Mouse (Mus musculus): ENCODE measurements around the gene Faap100. TPM values are rescaled to one million over a fixed set of nuclear protein-coding genes. Genes with fewer than 3 reads are reported as not detected.

The Faap100 gene
- polyA plus RNA-seq, 1 experiment from 2014 or later, result 59.7 TPM

- no peaks in the 10 kb centered on the region for H3K4me1 ChIP-seq (replicated peaks)
- no peaks in the 10 kb centered on the region for H3K27me3 ChIP-seq
- no peaks in the 10 kb centered on the region for H3K9me3 ChIP-seq
- no peak overlapping the region for H3K4me2 ChIP-seq
- no peak overlapping the region for H3K27ac ChIP-seq (replicated peaks)
- peaks cover 87% of the 10 kb centered on the region for H3K36me3 ChIP-seq
- no peak overlapping the region for H3K4me3 ChIP-seq
- H3K9ac ChIP-seq, result no peak overlapping the region
- WGBS, result 68% methylated on average over 2 of the region's 2 CpGs
- no peak for ATAC-seq (ENCODE audit: low read depth)
Observed at GRCm38 (mm10) chr11:120397602-120398001, 19.0 kb upstream of the Faap100 start.

GRCm38 (mm10) chr11:120395661-120396060 is 17.1 kb upstream of the Faap100 start:
- no peak overlapping the region for H3K4me2 ChIP-seq
- 82% methylated on average over 4 of the region's 4 CpGs for whole genome bisulfite sequencing
- H3K9ac ChIP-seq, result no peak overlapping the region
- no peak overlapping the region for H3K4me3 ChIP-seq
- H3K36me3 ChIP-seq, result peaks cover 77% of the 10 kb centered on the region
- no peaks in the 10 kb centered on the region; the same call in 1 of the 2 replicates for H3K4me1 ChIP-seq (replicated peaks)
- H3K27me3 ChIP-seq, result no peaks in the 10 kb centered on the region
- no peak overlapping the region for H3K27ac ChIP-seq (replicated peaks)
- ATAC-seq (ENCODE audit: low read depth), result no peak
- H3K9me3 ChIP-seq, result no peaks in the 10 kb centered on the region

GRCm38 (mm10) chr11:120388580-120388979 is 10.0 kb upstream of the Faap100 start:
- 91% methylated on average over 9 of the region's 9 CpGs for WGBS
- H3K27me3 ChIP-seq, result no peaks in the 10 kb centered on the region
- ATAC-seq (ENCODE audit: low read depth), result no peak
- no peaks in the 10 kb centered on the region for H3K9me3 ChIP-seq
- no peak overlapping the region for H3K9ac ChIP-seq
- H3K4me3 ChIP-seq, result no peak overlapping the region
- H3K4me2 ChIP-seq, result no peak overlapping the region
- H3K36me3 ChIP-seq, result peaks cover 76% of the 10 kb centered on the region
- H3K4me1 ChIP-seq (replicated peaks), result no peaks in the 10 kb centered on the region; the same call in 1 of the 2 replicates
- no peak overlapping the region for H3K27ac ChIP-seq (replicated peaks)

DNA sequence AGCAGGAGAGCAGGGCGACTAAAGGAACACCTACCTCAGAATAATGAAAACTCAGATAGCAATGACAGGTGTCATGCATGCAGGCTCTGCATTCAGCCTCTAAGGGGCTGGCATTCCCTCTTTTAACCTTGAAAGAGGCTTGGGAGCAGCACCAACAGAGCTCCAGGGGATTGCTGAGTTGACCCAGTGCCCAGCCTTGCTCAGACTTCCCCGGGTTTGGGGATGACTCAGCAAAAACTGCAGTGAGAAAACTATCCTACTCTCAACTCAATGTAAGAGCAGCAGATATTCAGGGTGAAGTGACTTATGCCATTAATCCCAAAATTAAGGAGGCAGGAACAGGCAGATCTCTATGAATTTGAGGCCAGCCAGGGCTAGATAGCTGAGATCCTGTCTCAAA is 8.6 kb upstream of the Faap100 start:
- Histone ChIP-seq H3K27me3 (no peaks in the 10 kb centered on the region), H3K36me3 (peaks cover 78% of the 10 kb centered on the region), H3K4me1 (replicated peaks) (no peaks in the 10 kb centered on the region; the same call in 1 of the 2 replicates), H3K9me3 (no peaks in the 10 kb centered on the region), H3K9ac (no peak overlapping the region), H3K27ac (replicated peaks) (no peak overlapping the region), H3K4me3 (no peak overlapping the region), H3K4me2 (no peak overlapping the region)
- no peak for ATAC-seq (ENCODE audit: low read depth)
- WGBS, result 69% methylated on average over 2 of the region's 2 CpGs

GRCm38 (mm10) chr11:120386632-120387031 is 8.1 kb upstream of the Faap100 start:
- no peak for ATAC-seq (ENCODE audit: low read depth)
- H3K27ac ChIP-seq (replicated peaks), result no peak overlapping the region
- H3K4me1 ChIP-seq (replicated peaks), result no peaks in the 10 kb centered on the region
- 91% methylated on average over 6 of the region's 6 CpGs for WGBS
- H3K4me2 ChIP-seq, result no peak overlapping the region
- no peak overlapping the region for H3K9ac ChIP-seq
- H3K36me3 ChIP-seq, result peaks cover 82% of the 10 kb centered on the region
- no peaks in the 10 kb centered on the region for H3K9me3 ChIP-seq
- no peak overlapping the region for H3K4me3 ChIP-seq
- H3K27me3 ChIP-seq, result no peaks in the 10 kb centered on the region

DNA sequence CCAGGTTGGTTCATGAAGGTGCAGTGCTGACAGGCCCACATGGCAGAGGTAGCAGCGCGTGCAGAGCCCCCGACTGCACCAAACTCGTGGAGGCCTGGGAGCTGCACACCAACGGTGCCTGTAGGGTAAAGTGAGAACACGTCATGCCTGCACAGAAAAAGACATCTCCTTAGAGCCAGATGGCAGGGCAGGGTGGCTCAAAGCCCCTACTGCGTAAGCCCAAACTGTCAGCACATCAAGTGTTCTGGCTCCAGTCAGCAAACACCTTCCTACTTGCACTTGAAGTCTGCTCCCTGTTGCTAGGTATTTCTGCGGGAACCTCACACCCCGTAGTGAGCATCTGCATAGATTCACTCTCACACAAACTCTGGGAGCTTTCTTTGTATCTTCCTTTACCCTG is 3.9 kb upstream of the Faap100 start:
- H3K36me3 ChIP-seq, result peaks cover 75% of the 10 kb centered on the region
- H3K9me3 ChIP-seq, result no peaks in the 10 kb centered on the region
- no peak overlapping the region for H3K4me2 ChIP-seq
- H3K4me1 ChIP-seq (replicated peaks), result peaks cover 14% of the 10 kb centered on the region
- H3K27ac ChIP-seq (replicated peaks), result no peak overlapping the region
- H3K9ac ChIP-seq, result no peak overlapping the region
- H3K27me3 ChIP-seq, result no peaks in the 10 kb centered on the region
- H3K4me3 ChIP-seq, result no peak overlapping the region
- ATAC-seq (ENCODE audit: low read depth), result no peak
- WGBS, result 94% methylated on average over 9 of the region's 9 CpGs

- H3K4me2 ChIP-seq, result no peak overlapping the region
- peaks cover 74% of the 10 kb centered on the region for H3K36me3 ChIP-seq
- H3K27ac ChIP-seq (replicated peaks), result no peak overlapping the region
- 86% methylated on average over 4 of the region's 4 CpGs for WGBS
- no peaks in the 10 kb centered on the region for H3K9me3 ChIP-seq
- H3K9ac ChIP-seq, result no peak overlapping the region
- H3K4me1 ChIP-seq (replicated peaks), result peaks cover 28% of the 10 kb centered on the region
- no peak overlapping the region for H3K4me3 ChIP-seq
- no peaks in the 10 kb centered on the region for H3K27me3 ChIP-seq
- no peak for ATAC-seq (ENCODE audit: low read depth)
Observed at GRCm38 (mm10) chr11:120381157-120381556, 2.6 kb upstream of the Faap100 start.

- H3K4me2 ChIP-seq, result no peak overlapping the region
- peaks cover 32% of the 10 kb centered on the region for H3K4me1 ChIP-seq (replicated peaks)
- no peak for ATAC-seq (ENCODE audit: low read depth)
- H3K27ac ChIP-seq (replicated peaks), result no peak overlapping the region
- H3K9ac ChIP-seq, result no peak overlapping the region
- no peaks in the 10 kb centered on the region for H3K27me3 ChIP-seq
- peaks cover 74% of the 10 kb centered on the region for H3K36me3 ChIP-seq
- no peak overlapping the region for H3K4me3 ChIP-seq
- WGBS, result 89% methylated on average over 3 of the region's 3 CpGs
- no peaks in the 10 kb centered on the region for H3K9me3 ChIP-seq
Observed at GRCm38 (mm10) chr11:120380271-120380670, 1.7 kb upstream of the Faap100 start.

GRCm38 (mm10) chr11:120378031-120378610 is 443 bp downstream of the Faap100 start:
- 4% methylated on average over 40 of the region's 40 CpGs for WGBS
- Histone ChIP-seq H3K4me1 (replicated peaks) (peaks cover 32% of the 10 kb centered on the region), H3K4me3 (peak overlapping the region; percentile 88), H3K27me3 (no peaks in the 10 kb centered on the region), H3K9me3 (no peaks in the 10 kb centered on the region), H3K27ac (replicated peaks) (peak overlapping the region; percentile 83), H3K9ac (peak overlapping the region; percentile 87), H3K36me3 (peaks cover 74% of the 10 kb centered on the region), H3K4me2 (peak overlapping the region; percentile 95)
- peak; percentile 59 for ATAC-seq (ENCODE audit: low read depth)

- Histone ChIP-seq H3K4me1 (replicated peaks) (peaks cover 32% of the 10 kb centered on the region), H3K4me3 (peak overlapping the region; percentile 88), H3K36me3 (peaks cover 74% of the 10 kb centered on the region), H3K27me3 (no peaks in the 10 kb centered on the region), H3K4me2 (peak overlapping the region; percentile 95), H3K9me3 (no peaks in the 10 kb centered on the region), H3K9ac (peak overlapping the region; percentile 87), H3K27ac (replicated peaks) (peak overlapping the region; percentile 83; the same call in 1 of the 2 replicates)
- ATAC-seq (ENCODE audit: low read depth), result no peak
- 73% methylated on average over 10 of the region's 10 CpGs for WGBS
Observed at GRCm38 (mm10) chr11:120377337-120377736, 1.2 kb downstream of the Faap100 start.

DNA sequence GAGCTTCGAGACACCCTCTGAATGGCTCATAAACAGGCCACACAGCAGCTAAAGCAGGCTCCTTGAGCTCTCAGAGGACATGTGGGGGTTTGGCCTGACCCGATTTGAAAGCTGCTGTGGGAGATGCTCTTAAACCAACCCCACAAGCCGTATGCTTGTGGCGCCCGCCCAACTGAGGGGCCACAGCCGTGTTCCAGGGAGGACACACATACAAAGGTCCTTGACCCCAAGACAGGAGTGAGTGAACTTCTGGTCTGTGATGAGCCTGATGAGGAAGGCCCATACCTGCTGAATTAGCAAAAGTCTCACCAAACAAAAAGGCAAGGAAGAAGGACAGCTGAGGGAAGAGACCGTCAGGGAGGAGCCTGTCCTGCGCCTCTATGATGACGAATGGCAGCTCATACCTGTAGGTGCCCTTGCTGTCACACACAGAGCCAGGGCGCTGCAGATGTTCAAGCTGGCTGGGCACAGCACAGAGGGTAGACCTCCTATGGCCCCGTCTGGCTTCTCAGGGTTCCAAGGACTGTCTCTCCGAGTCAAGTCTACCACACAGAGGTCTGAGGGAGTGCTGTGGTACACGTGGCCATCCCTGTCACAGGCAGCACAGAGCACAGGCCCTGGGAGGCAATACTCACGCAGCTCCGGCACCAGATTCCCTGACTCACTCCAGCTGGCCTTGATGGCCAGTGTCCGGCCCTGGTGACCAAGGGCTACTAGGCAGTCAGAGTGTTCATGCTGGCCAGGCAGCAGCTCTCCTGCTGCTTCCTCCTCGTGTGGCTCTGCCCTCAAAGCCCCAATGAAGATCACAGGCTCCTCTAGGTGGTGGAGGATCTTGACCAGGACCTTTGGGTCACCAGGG is 2.0 kb downstream of the Faap100 start:
- peak overlapping the region; percentile 88 for H3K4me3 ChIP-seq
- H3K4me2 ChIP-seq, result peak overlapping the region; percentile 95
- peaks cover 74% of the 10 kb centered on the region for H3K36me3 ChIP-seq
- no peaks in the 10 kb centered on the region for H3K27me3 ChIP-seq
- ATAC-seq (ENCODE audit: low read depth), result no peak
- 90% methylated on average over 17 of the region's 17 CpGs for WGBS
- H3K27ac ChIP-seq (replicated peaks), result no peak overlapping the region
- peak overlapping the region; percentile 87 for H3K9ac ChIP-seq
- H3K4me1 ChIP-seq (replicated peaks), result peaks cover 32% of the 10 kb centered on the region
- H3K9me3 ChIP-seq, result no peaks in the 10 kb centered on the region

DNA sequence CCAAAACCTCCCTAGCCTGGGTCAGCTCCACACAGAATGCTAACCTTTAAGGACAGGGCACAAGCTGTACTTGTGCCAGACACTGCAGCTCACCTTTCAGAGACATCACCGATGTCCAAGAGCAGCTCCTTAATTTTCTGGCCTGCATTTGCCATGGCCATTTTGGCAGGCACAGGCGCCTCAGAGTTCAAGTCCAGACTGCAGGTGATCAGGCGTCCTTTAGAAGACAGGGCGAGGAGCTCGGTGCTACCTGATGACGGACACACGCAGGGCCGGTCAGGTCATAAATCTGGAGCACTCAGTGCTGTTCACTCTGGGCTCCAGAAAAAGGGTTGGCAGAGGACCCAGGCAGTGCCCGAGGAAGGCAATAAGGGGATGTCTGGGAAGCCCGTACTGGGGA is 3.2 kb downstream of the Faap100 start:
- Histone ChIP-seq H3K27ac (replicated peaks) (no peak overlapping the region), H3K36me3 (peaks cover 74% of the 10 kb centered on the region), H3K4me1 (replicated peaks) (peaks cover 32% of the 10 kb centered on the region), H3K9me3 (no peaks in the 10 kb centered on the region), H3K4me3 (no peak overlapping the region), H3K27me3 (no peaks in the 10 kb centered on the region), H3K4me2 (no peak overlapping the region), H3K9ac (no peak overlapping the region)
- ATAC-seq (ENCODE audit: low read depth), result no peak
- 93% methylated on average over 10 of the region's 10 CpGs for WGBS
